Mouse (Mus musculus): ENCODE data around the gene Mmp7.

Mmp7 gene

DNA sequence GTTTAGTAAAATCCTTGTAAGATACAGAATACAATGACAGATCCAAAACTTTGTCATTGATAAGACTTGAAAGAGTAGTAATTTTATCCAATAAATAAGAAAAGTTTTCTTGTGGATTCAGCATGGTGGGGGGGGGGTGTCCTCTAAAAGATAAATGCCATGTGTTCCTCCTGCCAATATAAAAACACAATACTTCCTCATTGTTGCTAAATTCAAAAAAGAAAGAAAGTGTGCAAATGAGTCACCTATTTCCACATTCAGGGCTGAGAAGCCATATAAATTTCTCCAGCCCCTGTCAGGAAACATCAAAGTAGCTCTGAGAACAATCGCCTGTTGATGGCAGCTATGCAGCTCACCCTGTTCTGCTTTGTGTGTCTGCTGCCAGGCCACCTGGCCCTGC, at the start of gene Mmp7:
Gene Mmp7 (plus strand): TSS at position 301 of the 400 bp plus-strand sequence.
- no peak for DNase-seq (ENCODE audit: low read depth, low spot score)

- no peak for DNase-seq (ENCODE audit: low read depth, low spot score)
Measured at GRCm38 (mm10) chr9:7647901-7648300, 44.0 kb upstream of the Mmp7 start.

DNA sequence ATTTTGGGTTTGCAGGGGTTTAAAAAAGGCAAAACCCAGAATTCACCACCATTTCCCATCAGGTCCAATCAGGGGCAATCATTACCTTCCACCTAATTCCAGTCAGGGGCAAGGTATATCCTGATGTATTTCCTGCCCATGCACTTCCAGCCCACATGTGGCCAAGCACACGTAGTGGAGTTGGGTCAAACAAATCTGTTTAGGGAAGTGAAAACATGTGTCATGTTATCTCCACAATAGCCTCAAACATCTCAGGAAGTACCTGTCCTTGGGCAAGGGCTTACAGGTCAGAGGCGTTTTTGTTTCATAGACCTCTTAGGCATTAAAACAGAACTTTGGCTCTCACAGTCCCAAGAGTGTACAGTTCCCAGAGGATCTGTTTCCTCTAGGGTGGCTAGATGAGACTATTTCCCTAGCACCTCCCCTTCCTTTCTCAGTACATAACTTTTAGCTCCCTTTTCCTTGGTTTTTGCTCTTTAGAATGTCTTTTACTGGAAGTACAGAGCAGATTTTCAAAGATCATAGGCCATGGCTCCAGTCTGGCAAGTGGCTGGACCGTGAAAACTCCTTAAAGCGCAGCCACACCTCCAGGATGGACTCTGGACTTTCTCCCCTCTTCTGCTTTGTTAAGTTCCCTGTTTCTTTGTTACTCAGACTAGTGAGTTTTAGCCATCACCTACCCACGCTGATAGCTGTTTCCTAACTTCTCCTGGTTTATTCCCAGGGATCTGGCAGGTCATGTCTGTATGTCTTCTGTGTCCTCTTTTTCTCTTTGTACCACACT, 41.3 kb upstream of the Mmp7 start:
- no peak for DNase-seq (ENCODE audit: low read depth, low spot score)

- no peak for DNase-seq (ENCODE audit: low read depth, low spot score)
Measured at GRCm38 (mm10) chr9:7652351-7653085, 39.4 kb upstream of the Mmp7 start.

DNA sequence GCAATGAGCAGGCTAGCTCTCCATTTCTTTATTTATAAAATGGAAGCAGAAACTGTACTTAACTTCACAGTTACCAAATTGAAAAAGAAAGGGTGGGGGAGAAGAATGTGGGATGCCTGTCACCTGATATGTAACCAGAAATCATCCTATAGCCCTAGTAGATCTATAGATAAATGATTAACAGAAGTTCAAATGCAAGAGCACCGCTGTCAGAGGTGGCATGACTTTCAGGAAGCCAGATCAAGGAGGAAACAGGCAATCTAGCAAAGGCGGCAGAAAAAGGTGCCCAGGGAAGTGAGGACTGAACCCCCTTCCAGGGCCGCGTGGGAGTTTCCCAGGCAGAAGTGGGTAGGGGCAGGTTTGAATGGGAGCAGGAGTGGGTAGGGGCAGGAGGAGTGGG, 33.9 kb upstream of the Mmp7 start:
- no peak for DNase-seq (ENCODE audit: low read depth, low spot score)

- no peak for DNase-seq (ENCODE audit: low read depth, low spot score)
Measured at GRCm38 (mm10) chr9:7659469-7660020, 32.3 kb upstream of the Mmp7 start.

GRCm38 (mm10) chr9:7661371-7661770, 30.5 kb upstream of the Mmp7 start:
- DNase-seq (ENCODE audit: low read depth, low spot score), result no peak

- no peak for DNase-seq (ENCODE audit: low read depth, low spot score)
Measured at GRCm38 (mm10) chr9:7669674-7670073, 22.2 kb upstream of the Mmp7 start.

DNA sequence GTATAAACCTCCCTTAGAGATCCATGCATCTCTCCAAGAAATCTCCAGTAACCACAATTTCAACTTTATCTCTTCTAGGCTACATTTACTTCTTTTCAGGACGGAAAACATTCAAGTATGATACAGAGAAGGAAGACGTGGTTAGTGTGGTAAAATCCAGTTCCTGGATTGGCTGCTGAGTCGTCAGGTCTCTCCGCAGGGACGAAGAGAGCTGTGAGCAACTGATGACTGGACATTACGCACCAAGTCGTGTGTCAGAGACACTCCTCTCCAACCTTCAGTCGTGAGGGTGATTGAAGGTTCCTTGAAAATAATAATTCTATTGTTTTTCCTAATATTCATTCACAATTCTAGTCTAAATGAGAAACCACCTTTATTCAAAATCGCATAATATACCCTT, 18.9 kb upstream of the Mmp7 start:
- no peak for DNase-seq (ENCODE audit: low read depth, low spot score)

DNA sequence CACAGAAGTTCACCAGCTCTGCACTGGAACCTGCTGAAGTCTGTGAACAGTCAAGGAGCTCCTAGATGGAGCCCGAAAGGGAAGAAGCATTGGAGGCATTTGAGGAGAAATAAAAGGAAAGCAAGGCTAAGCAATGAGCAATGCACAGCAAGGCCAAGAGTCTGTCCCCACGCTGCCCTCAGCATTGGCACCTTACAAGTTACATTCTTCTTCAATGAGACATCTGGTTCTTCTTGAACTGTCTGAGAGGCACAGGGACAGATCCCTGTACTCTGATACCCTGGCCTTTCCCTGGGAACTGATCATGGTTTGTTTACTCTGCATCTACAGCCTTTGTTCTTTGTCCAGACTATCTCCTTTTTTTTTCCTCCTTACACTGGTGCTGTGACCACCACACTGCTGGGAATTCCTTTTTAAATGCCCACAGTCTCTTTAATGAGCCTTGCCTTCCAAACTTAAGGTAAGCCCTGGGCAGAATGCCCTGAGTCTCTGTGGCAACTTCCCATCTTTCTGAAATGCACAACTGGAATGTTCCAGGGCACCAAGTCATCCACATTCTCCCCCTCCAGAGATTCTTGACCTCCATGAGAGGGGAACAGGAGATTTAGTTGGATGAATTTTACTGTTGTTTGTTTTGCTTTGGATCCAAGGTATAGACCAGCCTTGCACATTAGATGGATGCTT, 13.6 kb upstream of the Mmp7 start:
- no peak for DNase-seq (ENCODE audit: low read depth, low spot score)

DNA sequence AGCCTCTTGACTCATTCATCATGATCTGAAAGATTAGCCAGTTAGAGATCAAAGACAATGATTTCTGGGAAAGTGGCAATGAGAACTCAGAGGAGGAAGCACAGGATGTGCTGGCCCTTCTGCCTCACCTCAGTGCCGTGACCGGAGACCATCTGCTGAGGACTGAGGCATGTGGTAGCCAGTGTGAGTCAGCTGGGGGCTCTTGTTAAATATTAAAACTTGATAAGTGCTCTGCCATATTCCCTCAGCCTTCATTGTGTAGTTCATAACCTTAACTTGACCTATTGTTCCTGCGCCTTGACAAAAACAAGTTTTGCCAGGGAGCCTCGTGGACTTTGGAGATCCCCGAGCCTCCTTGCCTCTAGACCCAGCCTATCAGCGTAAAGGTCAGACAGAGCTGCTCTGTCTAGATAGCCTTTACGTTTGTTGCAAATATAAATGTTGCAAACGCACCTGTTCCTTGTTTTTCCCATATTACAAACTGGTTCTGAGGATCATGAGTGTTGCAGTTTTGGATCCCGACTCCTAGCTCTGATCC, 9.7 kb upstream of the Mmp7 start:
- DNase-seq (ENCODE audit: low read depth, low spot score), result no peak

DNA sequence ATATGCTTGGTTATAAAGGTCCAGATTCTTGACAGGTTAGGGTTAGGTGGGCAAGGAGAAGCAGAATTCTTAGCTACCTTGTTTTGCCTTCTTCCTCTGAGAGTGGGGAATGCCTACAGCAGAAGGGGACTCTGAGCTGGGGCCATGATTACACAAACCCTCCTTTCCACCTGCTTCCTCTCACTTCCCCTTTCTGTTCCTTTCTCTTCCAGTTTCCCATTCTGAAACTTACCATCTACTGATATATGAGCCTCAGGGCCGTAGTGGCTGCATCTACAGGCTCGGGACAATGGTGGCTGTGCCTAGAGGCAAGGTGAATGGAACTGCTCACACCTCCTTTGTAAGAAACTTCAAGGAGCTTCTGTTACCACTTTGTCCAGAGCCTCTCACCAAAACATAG, 5.9 kb upstream of the Mmp7 start:
- DNase-seq (ENCODE audit: low read depth, low spot score), result no peak

GRCm38 (mm10) chr9:7689799-7690198, 2.1 kb upstream of the Mmp7 start:
- DNase-seq (ENCODE audit: low read depth, low spot score), result no peak

DNA sequence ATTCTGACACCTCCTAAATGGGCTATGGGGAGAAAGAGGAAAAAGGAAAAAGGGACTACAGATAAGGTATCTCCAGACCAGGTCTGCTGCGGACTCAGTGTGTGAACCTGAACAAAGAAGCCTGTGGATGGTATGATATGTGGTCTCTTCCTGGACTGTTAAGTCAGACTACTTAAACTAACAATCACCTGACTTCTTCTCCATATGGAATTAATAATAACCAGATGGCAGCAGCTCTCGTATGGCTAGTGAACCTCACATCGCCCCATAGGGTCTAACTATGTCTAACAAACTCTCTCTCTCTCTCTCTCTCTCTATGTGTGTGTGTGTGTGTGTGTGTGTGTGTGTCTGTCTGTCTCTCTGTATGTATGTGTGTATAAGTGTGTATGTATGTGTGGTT, 2.1 kb downstream of the Mmp7 start:
- DNase-seq (ENCODE audit: low read depth, low spot score), result no peak

GRCm38 (mm10) chr9:7695646-7696045, 3.8 kb downstream of the Mmp7 start:
- no peak for DNase-seq (ENCODE audit: low read depth, low spot score)

DNA sequence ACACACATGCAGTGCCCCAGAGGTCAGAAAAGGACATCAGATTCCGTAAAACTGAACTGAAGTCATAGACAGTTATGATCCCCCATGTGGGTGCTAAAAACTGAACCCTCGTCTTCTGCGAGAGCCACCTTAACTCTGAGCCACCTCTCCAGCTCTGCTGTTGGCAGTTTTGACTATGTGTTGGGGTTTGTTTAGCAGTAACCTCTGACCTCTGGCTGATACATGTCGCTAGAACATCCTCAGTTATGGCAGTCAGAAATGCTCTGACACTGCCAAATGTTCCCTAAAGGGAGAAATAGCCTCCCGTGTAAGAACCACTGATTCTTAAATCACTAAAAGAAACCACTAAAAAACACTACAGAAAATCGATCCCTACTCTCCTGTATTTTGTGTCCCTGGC, 16.8 kb downstream of the Mmp7 start:
- no peak for DNase-seq (ENCODE audit: low read depth, low spot score)

DNA sequence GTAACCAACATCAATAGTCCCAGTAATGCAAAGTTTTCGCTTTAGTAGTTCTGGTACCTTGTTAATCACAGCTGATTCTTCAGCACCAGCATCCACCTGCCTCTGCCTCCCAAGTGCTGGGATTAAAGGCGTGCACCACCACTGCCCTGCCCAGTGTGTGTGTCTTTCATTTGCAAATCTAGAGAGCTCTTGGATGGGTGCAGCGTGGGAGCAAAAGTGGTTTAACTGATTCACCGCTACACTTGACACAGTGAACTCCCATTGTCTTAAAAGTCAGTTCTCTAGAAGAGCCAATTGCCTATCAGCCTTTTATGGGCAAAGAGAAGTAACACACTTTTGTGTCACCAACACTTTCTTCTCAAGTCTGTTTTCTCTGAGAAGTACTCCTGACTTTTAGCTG, 19.3 kb downstream of the Mmp7 start:
- no peak for DNase-seq (ENCODE audit: low read depth, low spot score)

DNA sequence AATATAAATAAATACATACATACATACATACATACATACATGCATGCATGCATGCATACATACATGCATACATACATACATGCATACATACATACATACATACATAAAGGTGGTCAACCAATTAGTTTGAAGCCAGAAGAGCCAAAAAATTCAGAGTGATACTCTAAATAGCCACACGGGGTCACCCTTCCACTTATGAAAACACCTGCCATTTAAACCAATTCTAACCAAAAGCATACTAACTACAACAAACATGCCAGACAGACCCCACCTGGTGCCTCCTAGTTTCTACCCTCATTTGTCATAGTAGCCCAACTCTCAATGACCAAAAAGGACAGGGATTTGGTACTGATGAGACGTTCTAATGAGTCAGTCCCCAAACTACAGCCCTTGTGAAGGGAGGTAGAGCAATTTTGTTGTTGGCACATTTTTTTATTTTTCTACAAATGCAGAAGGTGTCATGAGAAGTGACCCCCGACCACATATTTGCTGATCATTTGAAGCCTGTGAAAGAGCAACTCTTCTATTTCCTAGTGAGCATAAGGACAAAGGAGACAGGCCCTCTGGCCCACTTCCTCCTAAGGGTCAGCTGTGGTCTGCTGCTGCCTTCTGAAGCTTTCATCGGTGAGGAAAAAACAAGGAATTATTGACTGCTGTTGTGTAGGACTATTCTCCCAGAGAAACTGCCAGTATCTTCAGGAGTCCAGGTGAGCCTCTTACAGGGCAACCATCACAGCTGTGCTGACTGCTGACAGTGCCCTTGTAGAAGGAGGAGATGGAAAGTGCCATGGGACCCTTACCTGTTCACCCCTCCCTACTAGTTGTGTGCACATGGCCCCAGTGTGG, 22.4 kb downstream of the Mmp7 start:
- peak; percentile 84 for DNase-seq (ENCODE audit: low read depth, low spot score)

DNA sequence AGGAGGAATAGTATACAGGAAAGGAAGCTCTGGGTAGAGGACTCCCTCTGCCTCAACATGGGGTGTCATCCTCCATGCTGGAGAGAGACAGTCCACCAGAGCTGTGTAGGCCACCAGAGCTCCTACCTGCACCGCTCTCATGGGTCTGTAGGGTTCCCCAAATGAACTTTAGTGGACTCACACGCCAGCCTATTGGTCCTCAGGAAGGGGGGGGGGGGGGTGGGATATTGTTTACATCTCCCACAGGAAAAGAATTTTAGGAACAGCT, 23.0 kb downstream of the Mmp7 start:
- DNase-seq (ENCODE audit: low read depth, low spot score), result no peak

- no peak for DNase-seq (ENCODE audit: low read depth, low spot score)
Measured at GRCm38 (mm10) chr9:7721543-7721942, 29.7 kb downstream of the Mmp7 start.

GRCm38 (mm10) chr9:7728997-7729396, 37.1 kb downstream of the Mmp7 start:
- DNase-seq (ENCODE audit: low read depth, low spot score), result no peak

Data from CD4-positive, CD25-positive, alpha-beta regulatory T cell, adult 2 months (primary cell).